Mouse (Mus musculus): Measurements from ENCODE around the gene Heg1.

Gene Heg1

GRCm38 (mm10) chr16:33704289-33704688 is 20.1 kb downstream of the Heg1 start:
- in situ Hi-C loops (cut with MboI, MseI): no loop called here

- in situ Hi-C loops (cut with MboI, MseI): no loop called here
Measured at GRCm38 (mm10) chr16:33705258-33705657, 21.1 kb downstream of the Heg1 start.

GRCm38 (mm10) chr16:33706111-33706890 is 22.1 kb downstream of the Heg1 start:
- in situ Hi-C loops (cut with MboI, MseI): no loop called here

- in situ Hi-C loops (cut with MboI, MseI): no loop called here
Measured at GRCm38 (mm10) chr16:33708031-33708430, 23.9 kb downstream of the Heg1 start.

DNA sequence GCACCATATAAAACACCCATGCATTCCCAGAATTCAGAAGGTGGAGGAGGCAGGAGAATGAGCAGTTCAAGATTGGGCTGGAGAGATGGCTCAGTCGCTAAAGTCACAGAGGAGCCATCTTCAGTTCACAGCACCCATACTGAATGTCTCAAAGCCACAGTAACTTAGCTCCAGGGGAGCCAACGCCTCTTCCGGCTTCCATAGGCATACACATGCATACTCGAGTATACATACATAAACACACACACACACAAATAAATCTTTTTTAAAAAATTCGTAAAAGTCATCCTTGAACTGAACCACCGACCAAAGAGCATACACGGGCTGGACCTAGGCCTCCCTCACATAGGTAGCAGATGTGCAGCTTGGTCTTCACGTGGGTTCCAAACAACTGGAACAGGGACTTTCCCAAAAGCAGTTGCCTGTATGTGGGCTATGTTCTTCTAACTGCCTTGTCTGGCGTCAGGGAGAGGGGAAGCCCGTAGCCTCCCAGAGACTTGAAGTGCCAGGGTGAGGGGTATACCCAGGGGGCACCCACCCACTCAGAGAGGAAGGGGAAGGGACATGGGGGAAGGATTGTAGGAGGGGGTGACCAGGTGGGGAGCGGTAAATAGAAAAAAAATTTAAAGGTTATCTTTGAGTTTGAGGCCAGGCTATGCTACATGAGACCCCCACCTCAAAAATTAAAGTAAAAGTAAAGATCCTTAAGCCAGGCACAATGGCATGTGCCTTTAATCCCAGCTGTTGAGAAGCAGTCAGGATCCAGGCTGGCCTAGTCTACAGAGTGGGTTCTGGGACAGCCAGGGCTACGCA is 24.6 kb downstream of the Heg1 start:
- in situ Hi-C loops (cut with MboI, MseI): no loop called here

DNA sequence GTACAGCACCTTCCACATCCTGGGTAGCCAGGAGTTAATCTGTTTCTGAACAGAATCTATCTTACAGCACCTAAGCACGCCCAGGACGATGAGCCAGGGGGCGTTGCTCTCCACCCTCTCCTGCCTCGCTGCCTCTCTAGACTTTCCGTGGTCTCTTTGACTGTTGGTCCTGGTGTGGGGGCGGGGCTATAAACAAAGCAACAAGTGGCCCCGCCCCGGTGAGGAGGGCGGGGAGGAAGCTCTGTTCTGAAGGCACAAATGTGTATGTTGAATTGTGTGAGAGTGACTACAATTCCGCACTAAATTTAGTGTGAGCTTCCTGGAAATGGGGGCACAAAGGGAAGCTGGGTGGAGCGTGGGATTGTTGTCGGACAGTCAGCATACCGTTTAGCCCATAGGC is 30.1 kb downstream of the Heg1 start:
- in situ Hi-C loops (cut with MboI, MseI): no loop called here

DNA sequence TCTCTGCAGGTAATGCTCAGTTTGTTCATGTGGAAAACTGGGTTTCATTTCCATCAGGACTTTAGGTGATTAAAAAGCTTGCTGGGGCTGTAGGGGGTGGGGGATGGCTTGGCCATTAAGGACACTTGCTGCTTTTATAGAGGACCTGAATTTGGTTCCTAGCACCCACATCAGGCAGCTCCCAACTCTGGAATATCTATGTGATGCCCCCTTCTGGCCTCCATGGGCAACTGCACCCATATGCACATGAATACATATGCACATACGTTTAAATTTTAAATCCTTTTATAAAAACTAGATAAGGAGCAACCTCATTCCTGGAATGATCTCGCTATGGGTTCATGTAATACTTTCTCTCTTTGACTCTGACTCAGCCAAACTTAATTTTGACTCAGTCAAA is 39.1 kb downstream of the Heg1 start:
- in situ Hi-C loops (cut with MboI, MseI): no loop called here

DNA sequence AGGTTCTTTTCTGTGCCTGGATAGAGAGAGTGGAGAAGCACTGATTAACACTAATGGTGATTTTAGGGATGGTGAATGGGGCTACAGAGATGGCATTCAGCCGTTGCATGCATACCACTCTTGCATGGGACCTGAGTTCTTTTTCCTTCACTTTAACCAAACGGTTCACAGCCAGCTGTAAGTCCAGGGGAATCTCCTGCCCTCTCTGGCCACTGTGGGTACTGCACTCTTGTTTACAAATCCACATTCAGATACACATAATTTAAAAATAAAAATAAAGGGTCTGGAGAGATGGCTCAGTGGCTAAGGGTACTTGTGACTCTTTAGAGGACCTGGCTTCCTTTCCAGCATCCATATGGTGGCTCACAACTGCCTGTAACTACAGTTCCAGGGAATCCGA is 39.8 kb downstream of the Heg1 start:
- in situ Hi-C loops (cut with MboI, MseI): no loop called here

DNA sequence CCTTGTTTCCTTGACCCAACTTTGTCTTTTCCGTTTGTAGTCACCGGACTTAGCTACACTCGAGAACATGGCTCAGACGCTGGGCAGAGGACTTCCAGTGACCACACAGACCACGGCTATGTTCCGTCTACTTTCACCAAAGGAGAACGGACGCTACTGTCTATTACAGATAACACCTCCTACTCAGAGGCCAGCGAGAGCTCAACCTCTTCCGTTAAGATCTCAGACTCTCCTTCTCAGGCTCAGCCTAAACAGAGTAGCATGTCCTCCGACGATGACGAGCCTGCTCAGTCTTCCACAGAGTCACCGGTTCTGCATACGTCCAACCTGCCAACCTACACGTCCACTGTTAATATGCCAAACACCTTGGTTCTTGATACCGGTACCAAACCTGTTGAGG is 42.1 kb downstream of the Heg1 start:
- in situ Hi-C loops (cut with MboI, MseI): no loop called here

DNA sequence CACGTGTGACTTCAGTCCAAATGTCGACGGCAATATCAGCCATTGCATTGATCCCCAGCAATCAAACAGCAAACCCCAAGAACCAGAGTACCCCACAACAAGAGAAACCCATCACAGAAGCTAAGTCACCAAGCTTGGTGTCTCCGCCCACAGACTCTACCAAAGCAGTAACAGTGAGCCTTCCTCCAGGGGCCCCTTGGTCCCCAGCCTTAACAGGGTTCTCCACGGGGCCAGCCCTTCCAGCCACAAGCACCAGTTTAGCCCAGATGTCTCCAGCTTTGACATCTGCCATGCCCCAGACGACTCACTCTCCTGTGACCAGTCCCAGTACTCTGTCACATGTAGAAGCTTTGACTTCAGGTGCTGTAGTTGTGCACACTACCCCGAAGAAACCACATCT is 42.7 kb downstream of the Heg1 start:
- in situ Hi-C loops (cut with MboI, MseI): no loop called here

GRCm38 (mm10) chr16:33728427-33728826 is 44.3 kb downstream of the Heg1 start:
- in situ Hi-C loops (cut with MboI, MseI): no loop called here

DNA sequence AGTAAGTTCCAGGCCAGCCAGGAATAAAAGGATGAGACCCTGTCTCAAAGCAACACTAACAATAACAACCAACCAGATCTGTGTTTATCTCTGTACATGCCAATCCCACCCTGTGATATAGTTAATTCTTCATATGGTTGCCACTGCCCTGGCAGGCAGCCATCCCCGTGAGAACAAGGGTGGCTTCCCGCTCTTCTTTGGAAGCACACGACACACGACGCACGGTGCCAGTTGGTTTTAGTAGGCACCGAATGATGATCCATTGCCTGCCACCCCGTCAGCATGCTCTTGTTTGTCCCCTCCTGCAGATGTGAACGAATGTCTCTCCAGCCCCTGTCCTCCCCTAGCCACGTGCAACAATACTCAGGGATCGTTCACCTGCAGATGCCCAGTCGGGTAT is 47.1 kb downstream of the Heg1 start:
- in situ Hi-C loops (cut with MboI, MseI): no loop called here

- in situ Hi-C loops (cut with MboI, MseI): no loop called here
Measured at GRCm38 (mm10) chr16:33732237-33732749, 48.1 kb downstream of the Heg1 start.

GRCm38 (mm10) chr16:33732846-33733580 is 48.8 kb downstream of the Heg1 start:
- in situ Hi-C loops (cut with MboI, MseI): no loop called here

- in situ Hi-C loops (cut with MboI, MseI): no loop called here
Measured at GRCm38 (mm10) chr16:33733864-33734263, 49.7 kb downstream of the Heg1 start.

GRCm38 (mm10) chr16:33734545-33734944 is 50.4 kb downstream of the Heg1 start:
- in situ Hi-C loops (cut with MboI, MseI): no loop called here

DNA sequence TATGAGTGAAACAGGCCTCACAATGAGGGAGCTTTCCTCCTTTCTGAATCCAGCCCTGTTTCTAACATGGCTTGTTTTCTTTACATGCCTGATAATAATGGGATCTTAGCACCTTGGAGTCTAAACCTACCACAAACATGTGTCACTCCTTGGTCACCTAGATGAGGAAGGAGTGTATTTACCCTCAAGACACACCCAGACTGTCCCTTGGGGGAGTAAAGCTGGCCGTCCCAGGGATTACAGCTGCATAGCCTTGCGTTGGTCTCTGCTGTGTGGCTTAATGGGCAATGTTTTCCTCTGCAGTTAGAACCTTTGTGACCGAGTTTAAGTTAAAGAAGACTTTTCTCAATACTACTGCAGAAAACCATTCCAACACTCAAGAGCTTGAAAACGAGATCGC is 51.1 kb downstream of the Heg1 start:
- in situ Hi-C loops (cut with MboI, MseI): no loop called here

GRCm38 (mm10) chr16:33735791-33736190 is 51.6 kb downstream of the Heg1 start:
- in situ Hi-C loops (cut with MboI, MseI): no loop called here

GRCm38 (mm10) chr16:33736746-33737145 is 52.6 kb downstream of the Heg1 start:
- in situ Hi-C loops (cut with MboI, MseI): no loop called here

DNA sequence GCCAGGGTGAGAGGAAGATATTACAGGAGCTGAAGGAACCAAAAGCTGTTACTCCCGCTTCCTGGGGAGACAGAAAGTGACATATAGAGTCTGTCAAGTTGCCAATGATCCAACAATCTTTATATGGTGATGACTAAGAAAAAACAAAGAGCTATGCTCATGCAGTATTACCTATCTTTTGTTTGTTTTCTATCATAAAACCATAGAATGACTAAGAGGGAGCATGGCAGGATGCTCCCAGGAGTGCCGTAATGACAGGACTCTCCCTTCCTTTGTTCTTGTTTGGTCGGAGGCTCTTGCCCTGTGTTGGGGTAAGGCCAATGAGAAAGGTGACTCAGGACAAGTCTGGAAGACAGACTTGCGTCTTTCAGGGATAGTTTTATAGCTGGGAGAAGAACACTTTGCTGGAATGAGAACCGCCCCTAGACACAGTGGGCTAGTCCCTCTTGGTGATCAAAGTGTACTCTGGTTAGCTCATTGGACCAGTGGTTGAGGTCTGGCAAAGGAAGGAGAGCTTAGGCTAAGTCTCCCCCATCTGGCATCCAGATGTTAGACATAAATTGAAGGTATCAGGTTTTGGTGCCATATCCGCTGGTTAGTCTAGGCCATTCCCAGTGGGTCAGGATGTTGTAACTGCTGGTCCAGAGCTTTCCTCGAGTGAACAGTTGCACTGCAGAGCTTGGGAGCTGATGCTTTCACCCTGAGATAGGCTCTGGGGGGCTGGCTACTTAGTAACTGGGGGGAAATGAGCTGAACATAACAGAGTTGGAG is 55.0 kb downstream of the Heg1 start:
- in situ Hi-C loops (cut with MboI, MseI): no loop called here

DNA sequence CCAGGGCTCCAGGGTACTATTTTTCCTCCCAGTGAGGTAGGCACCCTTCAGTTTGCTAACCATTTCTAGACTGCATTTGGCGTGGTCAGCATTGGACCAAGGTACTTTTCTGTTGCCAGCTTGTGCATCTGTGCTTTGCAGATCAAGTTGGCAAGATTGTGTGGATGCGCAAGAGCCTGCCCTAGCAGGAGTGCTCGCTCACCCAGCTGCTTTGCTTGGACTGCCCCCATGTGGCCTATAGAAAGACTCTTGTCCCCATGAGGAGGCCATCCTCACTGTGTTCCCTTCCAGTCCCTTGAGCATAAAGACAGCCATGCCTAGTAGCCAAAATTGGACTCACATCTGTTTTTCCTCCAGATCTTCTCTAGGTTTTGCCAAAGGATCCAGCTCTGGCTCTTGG is 55.6 kb downstream of the Heg1 start:
- in situ Hi-C loops (cut with MboI, MseI): no loop called here
